Mouse (Mus musculus) neutrophil, adult 5-6 weeks (primary cell): ENCODE measurements around the gene Crisp4. TPM values are rescaled to one million over a fixed set of nuclear protein-coding genes. Genes with fewer than 3 reads are reported as not detected.

Experiments
- ATAC-seq: fragments of 151-379, 151-347 bp; 2 replicates; pipeline ENCODE4 v1.8.0; 2017; ENCODE audit warnings: mild to moderate bottlenecking, moderate TSS enrichment; ENCODE audit not compliant: insufficient number of reproducible peaks, poor library complexity, low FRiP score, severe bottlenecking; ENCODE audit errors: extremely low read depth
- total RNA-seq: library from RNA; stranded (forward); fragments of 200-1000 nt; gene quantifications from 2 replicates; pipeline ENCODE4 v1.2.3, GENCODE M21; 2017

The Crisp4 gene
- not detected in 2 replicates for total RNA-seq

GRCm38 (mm10) chr1:18145802-18146201 lies at the start of gene Crisp4:
Gene Crisp4 (minus strand): TSS chr1:18145902.
- no peak for ATAC-seq

DNA sequence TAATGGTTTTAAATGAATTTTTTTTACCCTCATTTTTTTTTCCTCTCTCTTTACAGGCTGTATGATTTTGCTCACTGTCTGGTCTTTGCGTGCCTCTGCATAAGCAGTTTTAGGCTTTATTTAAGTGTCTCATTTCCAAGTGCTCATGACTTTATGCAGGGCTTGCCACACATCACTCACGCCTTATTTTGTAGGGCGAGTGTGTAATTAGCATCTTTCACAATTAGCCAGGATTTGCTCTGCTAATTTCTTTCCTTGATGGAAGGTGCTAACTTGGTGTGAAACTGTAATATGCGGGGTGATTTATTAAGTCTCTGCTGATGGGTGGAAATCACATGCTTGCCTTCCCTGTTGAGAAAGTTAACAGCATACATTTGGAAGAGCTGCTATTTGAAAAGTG lies 46.0 kb upstream of the Crisp4 start:
- ATAC-seq = no peak

- no peak for ATAC-seq
Measured at GRCm38 (mm10) chr1:18190714-18191712, 45.3 kb upstream of the Crisp4 start.

DNA sequence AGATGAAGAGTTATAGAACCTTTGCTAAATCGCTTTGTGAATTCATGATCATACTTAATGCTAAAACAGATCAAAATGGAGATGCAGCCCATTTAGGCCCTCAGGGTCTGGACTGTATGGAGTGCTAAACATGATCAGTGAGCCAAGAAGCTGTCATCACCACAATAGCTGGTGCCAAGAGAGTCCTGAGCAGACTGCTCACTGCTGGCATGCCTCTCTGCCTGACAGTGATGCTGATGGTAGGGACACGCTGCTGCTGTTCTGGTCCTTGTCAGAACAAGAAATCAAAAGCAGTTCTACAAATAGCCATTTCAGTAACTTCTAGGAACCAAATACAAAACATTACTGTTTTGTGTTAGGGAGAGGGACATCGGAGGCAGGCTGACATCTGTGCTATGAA lies 35.5 kb upstream of the Crisp4 start:
- no peak for ATAC-seq

GRCm38 (mm10) chr1:18170573-18170972 lies 24.9 kb upstream of the Crisp4 start:
- ATAC-seq = no peak

- no peak for ATAC-seq
Measured at GRCm38 (mm10) chr1:18168261-18168660, 22.6 kb upstream of the Crisp4 start.

DNA sequence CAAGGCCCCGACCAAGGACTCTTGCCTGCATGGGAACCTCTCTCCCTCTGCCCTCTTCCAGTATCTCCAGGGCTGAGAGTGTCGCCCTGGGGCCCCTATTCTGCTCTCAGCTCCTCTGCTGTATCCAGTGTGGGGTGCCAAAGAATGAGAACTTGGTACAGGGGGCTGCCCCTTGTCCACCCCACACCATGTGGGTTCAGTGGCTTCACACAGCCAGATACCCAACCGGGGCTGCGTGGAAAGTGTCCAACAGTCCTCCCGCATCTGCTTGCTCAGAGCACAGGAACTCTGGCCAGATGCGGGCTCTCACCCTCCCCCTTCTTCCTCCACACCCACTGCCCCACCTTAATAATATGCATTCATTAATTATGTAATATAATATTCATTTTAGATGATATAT lies 13.4 kb upstream of the Crisp4 start:
- ATAC-seq = no peak

GRCm38 (mm10) chr1:18148211-18148610 lies 2.5 kb upstream of the Crisp4 start:
- no peak for ATAC-seq

DNA sequence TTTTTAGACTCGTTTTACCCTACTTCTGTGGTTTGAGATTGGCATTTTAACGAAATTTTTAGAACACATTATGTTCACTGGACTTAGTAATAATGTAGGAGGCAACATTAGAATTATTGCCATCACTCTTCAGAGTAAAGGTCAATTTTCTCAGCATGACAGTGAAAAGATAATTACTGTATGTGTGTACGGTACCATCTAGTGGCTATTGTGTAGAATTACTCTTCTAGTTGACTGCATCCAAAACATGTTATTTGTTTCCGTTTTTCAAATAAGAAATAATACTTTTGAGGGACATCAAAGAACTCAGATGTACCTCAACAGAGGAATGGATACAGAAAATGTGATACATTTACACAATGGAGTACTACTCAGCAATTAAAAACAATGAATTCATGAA lies 14.0 kb downstream of the Crisp4 start:
- ATAC-seq = no peak

- ATAC-seq = no peak
Measured at GRCm38 (mm10) chr1:18129983-18130382, 15.7 kb downstream of the Crisp4 start.

DNA sequence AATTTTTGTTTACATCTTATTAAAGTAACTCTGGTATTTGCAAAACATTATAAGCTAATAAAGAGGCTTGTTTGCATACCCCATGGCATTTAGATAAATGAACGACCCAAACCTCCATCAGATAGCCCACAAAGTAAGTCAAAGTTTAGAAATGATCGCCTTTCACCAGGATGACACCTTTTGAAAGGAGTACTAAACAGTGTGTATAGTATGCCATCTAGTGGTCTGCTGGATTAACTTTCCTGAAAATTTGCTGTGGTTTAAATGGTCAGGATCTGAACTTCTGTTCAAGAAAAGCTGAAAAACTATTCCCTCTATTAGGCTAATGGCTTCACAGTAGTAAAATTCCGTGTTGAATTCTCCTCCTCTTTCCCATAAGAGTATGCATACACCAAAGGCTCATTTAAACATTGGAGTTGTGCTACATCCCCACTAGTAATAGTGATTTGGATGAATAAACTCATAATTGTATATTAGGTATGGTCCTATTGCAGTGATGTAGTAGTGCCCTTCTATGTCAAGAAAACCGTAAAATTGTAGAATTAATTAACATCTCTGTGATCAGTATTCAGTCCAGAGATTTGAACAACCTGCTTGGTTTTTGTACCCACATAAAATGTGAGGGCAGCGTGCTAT lies 38.9 kb downstream of the Crisp4 start:
- ATAC-seq = no peak

DNA sequence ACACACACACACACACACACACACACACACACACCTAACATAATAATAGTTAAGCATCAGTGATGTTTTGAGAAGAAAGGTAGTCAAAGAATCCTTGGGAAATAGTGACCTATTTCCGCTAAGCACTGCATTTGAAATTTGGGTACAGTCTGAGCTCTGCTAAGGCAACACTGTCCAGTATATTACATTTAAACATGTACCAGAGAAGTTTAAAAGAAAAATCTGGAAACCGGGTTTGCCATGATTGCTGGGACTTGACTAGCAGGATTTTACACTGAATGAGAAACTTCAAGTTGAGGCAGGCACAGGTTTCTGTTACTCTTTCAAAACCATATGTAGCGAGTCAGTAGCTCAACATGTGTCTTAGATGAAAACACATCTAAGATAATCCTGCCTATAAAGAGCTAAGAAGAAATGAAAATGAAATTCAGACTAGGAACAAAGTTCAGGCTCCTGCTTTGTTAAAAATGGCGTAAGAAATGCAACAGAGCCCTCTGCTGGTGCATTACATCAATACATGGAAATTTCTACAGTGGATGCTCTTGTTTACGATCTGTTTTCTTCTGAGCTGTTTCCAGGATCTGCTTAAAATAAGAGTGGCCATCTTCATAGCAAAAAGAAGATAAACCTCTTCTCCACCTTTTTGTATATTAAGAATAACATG lies 39.7 kb downstream of the Crisp4 start:
- no peak for ATAC-seq

- no peak for ATAC-seq
Measured at GRCm38 (mm10) chr1:18105029-18105865, 40.5 kb downstream of the Crisp4 start.

Other genes with a start within 250 kb of the Crisp4 start
- gene Defb18, start 91.5 kb upstream of the Crisp4 start, total RNA-seq = not detected in 2 replicates
- not detected in 2 replicates for gene Defb41, start 119.2 kb upstream of the Crisp4 start, total RNA-seq